Comparison of ENCODE assay signal across 28 mouse cellular contexts in the genomic region with DNA sequence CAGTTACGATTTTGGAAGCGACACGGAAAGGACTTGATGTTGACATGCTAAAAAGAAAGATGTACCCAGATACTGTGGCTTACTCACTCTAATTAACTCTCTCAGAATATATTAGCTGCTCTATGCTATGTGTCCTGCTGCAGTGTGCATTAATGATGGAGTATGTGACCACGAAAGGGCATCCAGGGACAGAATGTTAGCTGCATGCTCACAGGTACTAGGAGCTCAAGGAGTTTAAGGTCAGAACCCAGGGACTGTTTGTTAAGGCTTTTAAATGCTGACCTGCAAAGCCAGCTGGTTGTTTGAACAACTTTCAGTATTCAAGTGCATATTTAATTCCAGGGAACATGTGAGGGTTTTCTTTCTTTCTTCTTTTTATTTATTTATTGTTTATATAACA. TPM values are rescaled to one million over a fixed set of nuclear protein-coding genes. Genes with fewer than 3 reads are reported as not detected.
"Had no signal": no experiment of that assay in that cellular context is flagged by ENCODE, and none has a peak within 500 bp of the region (broad histone marks: within the 10 kb centered on the region; RNA-seq: fewer than 3 reads in every experiment).

Tmem207 (minus strand) TSS at position 101 of the 400 bp plus-strand sequence.

- H3K9me3 ChIP-seq: limb, embryonic 10.5 days; limb, embryonic 13.5 days; liver, embryonic 12.5 days; liver, embryonic 15.5 days; lung, embryonic 15.5 days; neural tube, embryonic 12.5 days; stomach, embryonic 15.5 days had no signal

- DNase-seq: layer of hippocampus, adult 9-11 months; liver; lung, adult 18-20 months; lung, postnatal 10 days; lung, postnatal 36 days; midbrain, embryonic 14.5 days; retina, postnatal 1 day; right cerebral cortex, postnatal 25 days; spleen, adult 18-20 months; thymus, postnatal 25 days had no signal

- H3K36me3 ChIP-seq: limb, embryonic 10.5 days; limb, embryonic 13.5 days; liver, embryonic 12.5 days; liver, embryonic 15.5 days; lung, embryonic 15.5 days; neural tube, embryonic 12.5 days; stomach, embryonic 15.5 days had no signal

- ATAC-seq: intestine, postnatal 0 days; liver, embryonic 12.5 days had no signal

- H3K27ac ChIP-seq: kidney, postnatal 0 days; layer of hippocampus, adult 2 months; limb, embryonic 10.5 days; limb, embryonic 13.5 days; liver, embryonic 12.5 days; liver, embryonic 15.5 days; neural tube, embryonic 12.5 days; stomach, embryonic 15.5 days had no signal

- H3K4me1 ChIP-seq: limb, embryonic 13.5 days; liver, embryonic 12.5 days; liver, embryonic 15.5 days; stomach, embryonic 15.5 days had no signal

- H3K4me2 ChIP-seq: limb, embryonic 13.5 days; liver, embryonic 12.5 days; liver, embryonic 15.5 days; lung, embryonic 15.5 days; midbrain, embryonic 11.5 days; stomach, embryonic 15.5 days had no signal

- H3K9ac ChIP-seq: limb, embryonic 13.5 days; liver, embryonic 12.5 days; liver, embryonic 15.5 days; lung, embryonic 15.5 days; neural tube, embryonic 12.5 days; stomach, embryonic 15.5 days had no signal

- H3K27me3 ChIP-seq: limb, embryonic 13.5 days; liver, embryonic 12.5 days; liver, embryonic 15.5 days; lung, embryonic 15.5 days; neural tube, embryonic 12.5 days; stomach, embryonic 15.5 days had no signal

- H3K4me3 ChIP-seq: limb, embryonic 10.5 days; limb, embryonic 13.5 days; liver, embryonic 12.5 days; liver, embryonic 15.5 days; lung, embryonic 15.5 days; neural tube, embryonic 12.5 days; stomach, embryonic 15.5 days had no signal

RNA-seq across cellular contexts. Expression of gene Tmem207, which starts in this region (rescaled TPM):
- total RNA-seq: layer of hippocampus, adult 2 months; layer of hippocampus, postnatal 25 days; left cerebral cortex, adult 18-20 months; left cerebral cortex, postnatal 25 days; megakaryocyte-erythroid progenitor cell, adult 5-6 weeks had no signal
- polyA plus RNA-seq: intestine, postnatal 0 days; kidney, embryonic 14.5 days; large intestine, adult 2 months; limb, embryonic 10.5 days; limb, embryonic 13.5 days; liver, embryonic 12.5 days; liver, embryonic 15.5 days; lung, embryonic 15.5 days; stomach, embryonic 15.5 days; thymus, postnatal 0 days had no signal
